ENCODE assay signal across 18 mouse cellular contexts in genomic region chr7:113146526-113146925, GRCm38 (mm10).
"Had no signal": no experiment of that assay in that cellular context is flagged by ENCODE, and none has a peak within 500 bp of the region (broad histone marks: within the 10 kb centered on the region; RNA-seq: fewer than 3 reads in every experiment).

No protein-coding gene starts in this region.

- H3K27ac ChIP-seq: kidney, postnatal 0 days; limb, embryonic 13.5 days; liver, embryonic 12.5 days; liver, embryonic 15.5 days; lung, embryonic 15.5 days; neural tube, embryonic 12.5 days; neural tube, embryonic 15.5 days; stomach, embryonic 15.5 days had no signal

- H3K36me3 ChIP-seq: limb, embryonic 10.5 days; limb, embryonic 13.5 days; liver, embryonic 12.5 days; liver, embryonic 15.5 days; lung, embryonic 15.5 days; neural tube, embryonic 12.5 days; neural tube, embryonic 15.5 days; stomach, embryonic 15.5 days had no signal

- H3K4me2 ChIP-seq: limb, embryonic 13.5 days; liver, embryonic 12.5 days; liver, embryonic 15.5 days; lung, embryonic 15.5 days; midbrain, embryonic 11.5 days; neural tube, embryonic 12.5 days; neural tube, embryonic 15.5 days; stomach, embryonic 15.5 days had no signal

- DNase-seq: kidney, adult 18-20 months; liver; lung, adult 18-20 months; lung, postnatal 10 days; lung, postnatal 36 days; midbrain, embryonic 14.5 days; right cerebral cortex, postnatal 25 days; spleen, adult 18-20 months had no signal

- H3K9me3 ChIP-seq: limb, embryonic 10.5 days; limb, embryonic 13.5 days; liver, embryonic 12.5 days; liver, embryonic 15.5 days; lung, embryonic 15.5 days; neural tube, embryonic 12.5 days; neural tube, embryonic 15.5 days; stomach, embryonic 15.5 days had no signal

- H3K9ac ChIP-seq: limb, embryonic 13.5 days; liver, embryonic 12.5 days; liver, embryonic 15.5 days; lung, embryonic 15.5 days; neural tube, embryonic 12.5 days; neural tube, embryonic 15.5 days; stomach, embryonic 15.5 days had no signal

- ATAC-seq: liver, embryonic 12.5 days had no signal

- H3K27me3 ChIP-seq: lung, embryonic 15.5 days; neural tube, embryonic 12.5 days; stomach, embryonic 15.5 days had no signal

- H3K4me3 ChIP-seq: limb, embryonic 10.5 days; limb, embryonic 13.5 days; liver, embryonic 12.5 days; liver, embryonic 15.5 days; lung, embryonic 15.5 days; neural tube, embryonic 12.5 days; neural tube, embryonic 15.5 days; stomach, embryonic 15.5 days had no signal

- H3K4me1 ChIP-seq: liver, embryonic 12.5 days; liver, embryonic 15.5 days had no signal
